In genomic region chr8:91376785-91377184, GRCm38 (mm10) we compare ENCODE assay signal across 7 mouse cellular contexts.
DNase-seq lines count a peak whose midpoint lies in the region; TF ChIP-seq lines count a peak whose summit lies in the region.

No protein-coding gene starts in this region.

- intact Hi-C loops in gastrocnemius, adult 2 months (cut with DNase I), result loop anchor here (2.0 to 5.0 kb wide), 4 partner anchors 60 to 1236 kb away; no protein-coding TSS in a partner anchor
- intact Hi-C loops in left cerebral cortex, adult 2 months (cut with DNase I), result loop anchor here (5.0 to 10.0 kb wide), 3 partner anchors 106 to 981 kb away; partner anchors contain the start of gene Irx5

- TF ChIP-seq CTCF in gastrocnemius, adult 2 months (IDR thresholded peaks at IDR 0.05), result no peak
- no peak for TF ChIP-seq CTCF in left cerebral cortex, adult 2 months (IDR thresholded peaks at IDR 0.05)

- peak overlapping the region; percentile 41 for H3K4me3 ChIP-seq in gastrocnemius, adult 2 months
- no peak overlapping the region for H3K4me3 ChIP-seq in left cerebral cortex, adult 2 months

- peak overlapping the region; percentile 66 for H3K27ac ChIP-seq in gastrocnemius, adult 2 months
- H3K27ac ChIP-seq in left cerebral cortex, adult 2 months, result no peak overlapping the region

- DNase-seq in right cerebral cortex, adult 18-20 months, result peak; percentile 54
- DNase-seq in right cerebral cortex, adult 2 months (ENCODE audit: low spot score in 2 of 2), result no peak
- DNase-seq in gastrocnemius, adult 2 months, result peak; percentile 85
- peak; percentile 70 for DNase-seq in heart, postnatal 4 days
- peak; percentile 89 for DNase-seq in skeletal muscle tissue, adult 2 months (ENCODE audit: low read depth, low spot score)
- DNase-seq in frontal cortex, adult 2 months (ENCODE audit: extremely low spot score in 1 of 2, low spot score in 1 of 2), result no peak
- DNase-seq in left cerebral cortex, adult 2 months (ENCODE audit: extremely low spot score in 1 of 2, low spot score in 2 of 2), result no peak

Comparison
In these comparisons a context has a peak if more than half of its experiments do, and no peak if none do; other contexts are left out.
1. DNase-seq: peak in right cerebral cortex, adult 18-20 months (single experiment), gastrocnemius, adult 2 months (single experiment), heart, postnatal 4 days (single experiment) and skeletal muscle tissue, adult 2 months (single experiment); none in right cerebral cortex, adult 2 months (0 of 2), frontal cortex, adult 2 months (0 of 2) and left cerebral cortex, adult 2 months (0 of 2).